Mouse (Mus musculus): ENCODE results near the gene Tcte2.

- TF ChIP-seq CTCF (IDR thresholded peaks at IDR 0.05; ENCODE audit: low read depth, low read length), result no peak
- no peak for TF ChIP-seq POLR2AphosphoS5 (IDR thresholded peaks at IDR 0.05; ENCODE audit: insufficient replicate concordance, low read depth, low read length)
- TF ChIP-seq TAL1 (conservative IDR thresholded peaks at IDR 0.05; ENCODE audit: low read depth, low read length), result no peak
- no peak for TF ChIP-seq GATA1 (IDR thresholded peaks at IDR 0.05; ENCODE audit: borderline replicate concordance, low read length)
Measured at GRCm38 (mm10) chr17:13783469-13783868, 21.8 kb upstream of the Tcte2 start.

Measured in G1E (cell line).